Mouse (Mus musculus) cerebellum, adult 11 months (tissue): ENCODE measurements at regions not wholly inside any gene's neighbourhood (a gene's known extent, or its start where the extent isn't known, plus 50 kb on each side); places are given as distances from the start of the nearest gene placed in this dataset.

ENCODE experiments used
- DNase-seq: peaks from one replicate; pipeline ENCODE4 v3.0.0; 2022

GRCm38 (mm10) chr3:20661883-20662282, 294.9 kb upstream of the Agtr1b start:
- DNase-seq, result peak; percentile 76

- DNase-seq, result peak; percentile 19
Measured at GRCm38 (mm10) chr3:20655345-20655744, 288.4 kb upstream of the Agtr1b start.
